Mouse (Mus musculus) E14TG2a.4 (cell line): ENCODE results near the gene Aldh1l1.

ENCODE experiments used
- H3K27me3 ChIP-seq: 2 replicates; pipeline ENCODE4 v1.6.1; 2014; ENCODE audit warnings: low read length, control low read depth; ENCODE audit not compliant: insufficient read depth
- H3K36me3 ChIP-seq: 2 replicates; pipeline ENCODE4 v1.6.1; 2014; ENCODE audit warnings: low read length, control low read depth; ENCODE audit not compliant: insufficient read depth
- H3K4me1 ChIP-seq: replicated peaks from 2 replicates; pipeline ENCODE4 v1.6.1; 2014; ENCODE audit warnings: low read depth, low read length, control low read depth
- H3K4me3 ChIP-seq: replicated peaks from 2 replicates; pipeline ENCODE4 v1.5.1; 2014; ENCODE audit warnings: mild to moderate bottlenecking, low read length
- H3K9me3 ChIP-seq: 2 replicates; pipeline ENCODE4 v1.6.1; 2014; ENCODE audit warnings: low read length, control low read depth
- CTCF ChIP-seq: conservative IDR thresholded peaks from 2 replicates; pipeline ENCODE4 v1.5.1; 2014; ENCODE audit warnings: low read length
- NANOG ChIP-seq: IDR thresholded peaks from 2 replicates; pipeline ENCODE4 v1.6.1; 2014; ENCODE audit warnings: borderline replicate concordance, low read length, mixed read lengths
- POU5F1 ChIP-seq: IDR thresholded peaks from 2 replicates; pipeline ENCODE4 v1.6.1; 2014; ENCODE audit warnings: low read length, borderline replicate concordance

The Aldh1l1 gene

GRCm38 (mm10) chr6:90486176-90486921 lies at the start of gene Aldh1l1:
Gene Aldh1l1 (plus strand): TSS chr6:90486427.
- no peak for TF ChIP-seq POU5F1
- TF ChIP-seq NANOG = no peak
- TF ChIP-seq CTCF = no peak
- Histone ChIP-seq H3K9me3 (no peaks in the 10 kb centered on the region), H3K36me3 (no peaks in the 10 kb centered on the region), H3K4me1 (peaks cover 21% of the 10 kb centered on the region), H3K4me3 (peak within 1 kb of the TSS; percentile 49), H3K27me3 (no peaks in the 10 kb centered on the region)

DNA sequence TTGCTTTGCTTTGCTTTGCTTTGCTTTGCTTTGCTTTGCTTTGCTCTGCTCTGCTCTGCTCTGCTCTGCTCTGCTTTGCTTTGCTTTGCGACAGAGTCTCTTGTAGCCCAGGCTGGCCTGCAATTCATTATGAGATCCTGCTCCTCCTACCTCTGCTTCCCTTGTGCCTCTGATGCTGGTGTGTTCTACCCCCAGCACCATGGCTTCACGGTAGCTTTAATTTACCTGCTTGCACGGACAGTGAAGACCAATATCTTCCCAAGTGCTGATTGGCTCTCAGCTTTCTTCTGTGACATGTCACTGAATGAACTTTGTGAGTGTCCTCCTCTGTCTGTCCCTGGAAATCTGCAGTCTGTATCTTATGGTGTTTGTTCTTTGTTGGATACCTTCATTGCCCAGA lies 49.2 kb upstream of the Aldh1l1 start:
- Histone ChIP-seq H3K4me1 (peaks cover 44% of the 10 kb centered on the region), H3K4me3 (peak overlapping the region; percentile 59), H3K9me3 (no peaks in the 10 kb centered on the region), H3K27me3 (no peaks in the 10 kb centered on the region), H3K36me3 (peaks cover 15% of the 10 kb centered on the region)
- TF ChIP-seq POU5F1 = no peak

- peaks cover 38% of the 10 kb centered on the region for H3K4me1 ChIP-seq
- H3K36me3 ChIP-seq = no peaks in the 10 kb centered on the region
- TF ChIP-seq POU5F1 = no peak
- no peak for TF ChIP-seq NANOG
- TF ChIP-seq CTCF = no peak
- H3K9me3 ChIP-seq = peaks cover 7% of the 10 kb centered on the region; the same call in 1 of the 2 replicates
- H3K27me3 ChIP-seq = no peaks in the 10 kb centered on the region
- no peak overlapping the region for H3K4me3 ChIP-seq
Observed at GRCm38 (mm10) chr6:90446883-90447282, 39.3 kb upstream of the Aldh1l1 start.

- Histone ChIP-seq H3K4me1 (peaks cover 71% of the 10 kb centered on the region), H3K4me3 (no peak overlapping the region), H3K36me3 (no peaks in the 10 kb centered on the region), H3K27me3 (no peaks in the 10 kb centered on the region), H3K9me3 (peaks cover 4% of the 10 kb centered on the region; the same call in 1 of the 2 replicates)
- peak; percentile 72 for TF ChIP-seq CTCF
- no peak for TF ChIP-seq NANOG
Observed at GRCm38 (mm10) chr6:90450179-90450578, 36.0 kb upstream of the Aldh1l1 start.

GRCm38 (mm10) chr6:90450697-90451096 lies 35.5 kb upstream of the Aldh1l1 start:
- no peak overlapping the region for H3K4me3 ChIP-seq
- H3K4me1 ChIP-seq = peaks cover 73% of the 10 kb centered on the region
- TF ChIP-seq NANOG (no peak), CTCF (no peak), POU5F1 (no peak)
- H3K36me3 ChIP-seq = no peaks in the 10 kb centered on the region
- no peaks in the 10 kb centered on the region for H3K27me3 ChIP-seq
- no peaks in the 10 kb centered on the region for H3K9me3 ChIP-seq

GRCm38 (mm10) chr6:90451512-90451911 lies 34.7 kb upstream of the Aldh1l1 start:
- TF ChIP-seq CTCF = no peak
- TF ChIP-seq POU5F1 = no peak
- TF ChIP-seq NANOG = no peak
- Histone ChIP-seq H3K9me3 (no peaks in the 10 kb centered on the region), H3K4me3 (no peak overlapping the region; the same call in 1 of the 2 replicates), H3K4me1 (peaks cover 71% of the 10 kb centered on the region), H3K36me3 (no peaks in the 10 kb centered on the region), H3K27me3 (no peaks in the 10 kb centered on the region)

DNA sequence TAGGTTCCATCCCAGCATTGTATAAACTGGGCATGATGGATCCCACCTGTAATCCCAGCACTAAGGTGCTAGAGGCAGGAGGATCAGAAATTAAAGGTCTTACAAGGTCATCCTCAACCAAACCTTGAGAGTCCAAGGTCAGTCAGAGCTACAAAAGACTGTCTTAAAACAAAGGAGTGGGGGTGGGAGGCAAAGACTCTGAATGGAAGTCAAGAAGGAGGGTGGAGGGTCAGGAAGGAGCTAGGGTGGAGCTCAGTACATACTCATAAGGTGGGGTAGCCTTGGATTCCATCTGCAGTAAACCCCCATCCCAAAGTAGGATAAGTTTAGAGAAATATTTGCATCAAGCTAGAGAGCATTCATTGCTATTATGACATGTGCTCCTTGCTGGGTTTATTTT lies 33.6 kb upstream of the Aldh1l1 start:
- Histone ChIP-seq H3K4me3 (no peak overlapping the region), H3K4me1 (peaks cover 63% of the 10 kb centered on the region), H3K9me3 (no peaks in the 10 kb centered on the region), H3K27me3 (no peaks in the 10 kb centered on the region), H3K36me3 (no peaks in the 10 kb centered on the region)
- no peak for TF ChIP-seq CTCF
- TF ChIP-seq NANOG = peak; percentile 22; the same call in 1 of the 2 replicates

DNA sequence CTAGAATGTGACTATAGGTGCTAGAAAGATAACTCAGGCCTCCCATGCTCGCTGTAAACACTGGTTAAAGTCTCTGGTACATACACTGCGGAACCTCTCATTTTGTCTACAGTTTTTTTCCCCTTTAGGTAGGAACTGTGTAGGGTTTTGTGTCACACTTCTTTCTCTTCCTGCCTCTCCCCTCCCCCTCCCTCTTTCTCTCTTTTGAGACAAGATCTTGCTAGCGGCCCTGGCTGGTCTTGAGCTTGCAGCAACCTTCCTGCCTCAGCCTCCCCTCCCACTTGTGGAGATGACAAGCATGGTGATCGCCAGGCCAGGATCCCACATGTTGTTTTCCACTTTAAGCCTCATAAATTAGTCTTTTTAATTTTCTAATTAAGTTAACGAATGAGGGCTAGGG lies 32.5 kb upstream of the Aldh1l1 start:
- Histone ChIP-seq H3K4me1 (peaks cover 63% of the 10 kb centered on the region), H3K4me3 (no peak overlapping the region), H3K27me3 (no peaks in the 10 kb centered on the region), H3K36me3 (no peaks in the 10 kb centered on the region), H3K9me3 (no peaks in the 10 kb centered on the region)
- TF ChIP-seq POU5F1 (no peak), NANOG (no peak), CTCF (no peak)

- no peak for TF ChIP-seq POU5F1
- no peak for TF ChIP-seq NANOG
- no peak for TF ChIP-seq CTCF
- H3K9me3 ChIP-seq = no peaks in the 10 kb centered on the region
- no peaks in the 10 kb centered on the region for H3K36me3 ChIP-seq
- peaks cover 24% of the 10 kb centered on the region for H3K27me3 ChIP-seq
- H3K4me1 ChIP-seq = peaks cover 57% of the 10 kb centered on the region
- H3K4me3 ChIP-seq = no peak overlapping the region
Observed at GRCm38 (mm10) chr6:90457421-90457820, 28.8 kb upstream of the Aldh1l1 start.
